Mouse (Mus musculus) embryonic facial prominence, embryonic 10.5 days (tissue): Measurements from ENCODE around the gene Rtca. TPM values are rescaled to one million over a fixed set of nuclear protein-coding genes. Genes with fewer than 3 reads are reported as not detected.

Experiments
- DNase-seq: peaks from one replicate; pipeline ENCODE4 v3.0.0-alpha.2; 2017; ENCODE audit warnings: low spot score
- H3K27ac ChIP-seq: fragments of 300-500 bp; sonication (generic); replicated peaks from 2 replicates; pipeline ENCODE4 v1.5.1; 2016; ENCODE audit warnings: mild to moderate bottlenecking
- H3K27me3 ChIP-seq: fragments of 300-500 bp; sonication (generic); replicated peaks from 2 replicates; pipeline ENCODE4 v1.6.1; 2016; ENCODE audit warnings: low read depth, mild to moderate bottlenecking; ENCODE audit not compliant: poor library complexity, severe bottlenecking
- H3K36me3 ChIP-seq: fragments of 300-500 bp; sonication (generic); replicated peaks from 2 replicates; pipeline ENCODE4 v1.6.1; 2016; ENCODE audit warnings: mild to moderate bottlenecking, moderate library complexity
- H3K4me1 ChIP-seq: fragments of 300-500 bp; sonication (generic); 2 replicates; pipeline ENCODE4 v1.6.1; 2016
- H3K4me3 ChIP-seq: fragments of 300-500 bp; sonication (generic); 2 replicates; pipeline ENCODE4 v1.5.1; 2016; ENCODE audit warnings: mild to moderate bottlenecking, moderate library complexity
- H3K9me3 ChIP-seq: fragments of 300-500 bp; sonication (generic); 2 replicates; pipeline ENCODE4 v1.6.1; 2016; ENCODE audit warnings: mild to moderate bottlenecking
- WGBS: fragments of 180-500 bp; shearing (Covaris S2); methylation state at CpG from one replicate; pipeline ENCODE4 v1.1.7; 2016; 5-methylcytosine and 5-hydroxymethylcytosine counted together
- polyA plus RNA-seq: library from polyadenylated mRNA; unstranded; fragments of >200 nt; fragmentation: Nextera tagmentation; extraction: Ambion mirVana; gene quantifications from 2 replicates; pipeline ENCODE4 v1.2.1, GENCODE M21; 2016

Gene Rtca
- polyA plus RNA-seq, 1 experiment from 2014 or later: 109 TPM

DNA sequence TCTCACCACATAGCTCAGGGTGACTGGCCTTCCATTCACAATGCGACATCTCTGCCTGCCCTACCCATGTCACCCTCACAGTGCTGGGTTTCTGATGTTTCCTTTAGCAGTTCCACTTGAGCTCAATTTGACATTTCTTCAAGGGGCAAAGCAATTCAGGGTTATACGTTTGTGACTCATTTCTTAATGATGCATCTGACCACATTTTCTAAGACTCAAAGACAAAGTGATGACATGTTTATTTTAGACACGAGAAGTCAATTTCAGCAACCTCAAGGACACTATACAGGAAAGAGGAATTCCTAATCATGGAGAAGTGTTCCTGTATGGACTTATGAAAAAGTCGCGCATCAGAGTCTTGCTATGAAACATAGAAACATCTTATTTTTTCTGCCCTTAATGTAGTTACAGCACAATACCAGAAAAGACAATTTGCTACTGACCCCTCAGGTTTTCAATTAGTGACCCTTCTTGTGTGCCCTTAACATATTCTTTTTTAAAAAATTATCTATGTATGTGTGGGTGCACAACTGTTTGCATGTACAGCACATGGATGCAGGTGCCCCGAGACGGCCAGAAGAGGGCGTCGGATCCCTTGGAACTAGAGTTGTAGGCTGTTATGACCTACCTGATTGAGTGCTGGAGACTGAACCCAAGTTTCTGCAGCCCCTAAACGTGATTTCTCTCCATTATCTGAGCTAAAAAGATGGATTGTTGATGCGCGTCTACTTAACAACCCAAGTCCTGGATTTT, 4.3 kb upstream of the Rtca start:
- H3K4me3 ChIP-seq: peak overlapping the region; percentile 73
- H3K27me3 ChIP-seq: no peaks in the 10 kb centered on the region
- no peaks in the 10 kb centered on the region for H3K9me3 ChIP-seq
- H3K36me3 ChIP-seq: 0 out of 2 replicates have a peak, but pooled peaks cover 11% of the 10 kb centered on the region
- no peak for DNase-seq
- 43% methylated on average over 12 of the region's 12 CpGs for WGBS
- peak overlapping the region; percentile 70; the same call in 1 of the 2 replicates for H3K27ac ChIP-seq
- H3K4me1 ChIP-seq: peaks cover 18% of the 10 kb centered on the region

DNA sequence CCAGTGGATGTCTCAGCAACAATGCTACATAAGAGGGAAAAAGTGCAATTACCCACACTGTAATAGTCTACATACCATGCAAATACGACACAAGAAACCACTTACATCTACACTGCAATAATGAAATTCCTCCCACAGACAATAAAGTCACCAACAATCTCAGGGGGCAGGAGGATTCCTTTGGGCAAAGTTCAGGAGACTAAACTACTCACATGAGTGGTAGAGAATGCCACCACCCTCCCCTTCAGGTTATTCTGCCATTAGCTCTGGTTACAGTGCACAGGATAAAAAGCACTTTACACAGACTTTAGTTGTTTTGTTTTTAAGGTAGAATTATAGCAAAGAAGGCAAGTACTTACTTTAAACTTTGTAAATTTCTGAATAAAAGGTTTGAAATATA, 12.3 kb downstream of the Rtca start:
- Histone ChIP-seq H3K4me3 (no peak overlapping the region), H3K27ac (no peak overlapping the region), H3K27me3 (no peaks in the 10 kb centered on the region), H3K4me1 (no peaks in the 10 kb centered on the region), H3K36me3 (peaks cover 99% of the 10 kb centered on the region), H3K9me3 (no peaks in the 10 kb centered on the region)
- no peak for DNase-seq
- 87% methylated on average over 1 of the region's 1 CpGs for WGBS

GRCm38 (mm10) chr3:116493658-116494057, 14.3 kb downstream of the Rtca start:
- no peaks in the 10 kb centered on the region for H3K27me3 ChIP-seq
- no peaks in the 10 kb centered on the region for H3K4me1 ChIP-seq
- H3K36me3 ChIP-seq: peaks cover 100% of the 10 kb centered on the region
- no peak overlapping the region for H3K4me3 ChIP-seq
- no peaks in the 10 kb centered on the region for H3K9me3 ChIP-seq
- no peak overlapping the region for H3K27ac ChIP-seq
- no peak for DNase-seq
- 72% methylated on average over 5 of the region's 5 CpGs for WGBS

GRCm38 (mm10) chr3:116491923-116492454, 16.0 kb downstream of the Rtca start:
- no peaks in the 10 kb centered on the region for H3K9me3 ChIP-seq
- peaks cover 99% of the 10 kb centered on the region for H3K36me3 ChIP-seq
- no peaks in the 10 kb centered on the region for H3K4me1 ChIP-seq
- H3K27ac ChIP-seq: no peak overlapping the region
- DNase-seq: no peak
- no peak overlapping the region for H3K4me3 ChIP-seq
- WGBS: 92% methylated on average over 1 of the region's 1 CpGs
- H3K27me3 ChIP-seq: no peaks in the 10 kb centered on the region

- H3K36me3 ChIP-seq: peaks cover 98% of the 10 kb centered on the region
- no peak for DNase-seq
Observed at GRCm38 (mm10) chr3:116490920-116491319, 17.1 kb downstream of the Rtca start.

GRCm38 (mm10) chr3:116483271-116483670, 24.7 kb downstream of the Rtca start:
- H3K4me3 ChIP-seq: no peak overlapping the region
- no peaks in the 10 kb centered on the region for H3K27me3 ChIP-seq
- H3K36me3 ChIP-seq: peaks cover 22% of the 10 kb centered on the region
- WGBS: 92% methylated on average over 4 of the region's 4 CpGs
- H3K4me1 ChIP-seq: peaks cover 5% of the 10 kb centered on the region
- no peak overlapping the region for H3K27ac ChIP-seq
- no peak for DNase-seq
- no peaks in the 10 kb centered on the region for H3K9me3 ChIP-seq

More at GRCm38 (mm10) chr3:116490920-116491319, 17.1 kb downstream of the Rtca start:
- H3K27me3 ChIP-seq: no peaks in the 10 kb centered on the region
- no peaks in the 10 kb centered on the region for H3K9me3 ChIP-seq
- no peak overlapping the region for H3K4me3 ChIP-seq
- no peak overlapping the region for H3K27ac ChIP-seq
- 95% methylated on average over 5 of the region's 5 CpGs for WGBS
- H3K4me1 ChIP-seq: no peaks in the 10 kb centered on the region

DNA sequence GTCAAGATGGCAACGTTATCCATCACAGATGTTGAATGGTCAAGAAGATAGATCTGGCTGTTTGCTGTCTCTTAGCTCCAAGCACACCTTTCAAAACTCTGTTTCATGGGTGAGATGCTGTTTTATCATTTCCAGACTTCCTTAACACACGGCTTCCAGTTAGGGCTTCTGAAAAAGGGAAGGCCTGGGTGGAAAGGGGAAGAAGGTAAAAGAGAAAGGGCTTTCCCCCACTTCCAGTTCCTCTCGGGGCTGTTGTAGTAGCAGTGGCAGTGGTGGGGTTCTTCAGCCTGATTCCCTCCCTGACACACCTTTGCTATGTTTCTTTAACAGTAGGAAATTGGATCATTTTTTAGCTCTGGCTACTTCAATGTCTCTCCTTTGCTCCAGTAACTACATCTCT, 25.3 kb downstream of the Rtca start:
- Histone ChIP-seq H3K36me3 (peaks cover 16% of the 10 kb centered on the region), H3K27me3 (no peaks in the 10 kb centered on the region), H3K27ac (no peak overlapping the region), H3K4me1 (peaks cover 5% of the 10 kb centered on the region), H3K9me3 (no peaks in the 10 kb centered on the region), H3K4me3 (no peak overlapping the region)
- no peak for DNase-seq
- 75% methylated on average over 3 of the region's 3 CpGs for WGBS

DNA sequence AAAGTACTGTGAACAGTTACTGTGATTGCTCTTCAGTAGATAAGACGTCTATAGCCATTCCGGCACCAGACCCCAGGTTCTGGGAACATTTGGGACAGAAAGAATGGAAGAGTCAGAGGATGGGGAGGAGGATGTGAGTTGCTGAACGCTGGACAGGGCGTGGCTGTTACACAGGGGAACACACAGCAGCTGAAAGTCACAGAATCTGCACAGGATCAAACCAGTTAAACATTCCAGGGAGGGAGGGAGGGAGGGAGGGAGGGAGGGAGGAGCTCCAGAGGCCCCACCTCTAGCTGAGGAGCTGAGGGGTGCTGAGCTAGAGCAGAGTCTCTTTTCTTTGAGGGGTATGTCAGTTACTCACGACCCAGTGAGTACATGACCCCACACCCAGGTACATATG, 27.1 kb downstream of the Rtca start:
- H3K4me3 ChIP-seq: no peak overlapping the region
- DNase-seq: no peak
- H3K27me3 ChIP-seq: no peaks in the 10 kb centered on the region
- peaks cover 8% of the 10 kb centered on the region for H3K4me1 ChIP-seq
- no peak overlapping the region for H3K27ac ChIP-seq
- H3K36me3 ChIP-seq: no peaks in the 10 kb centered on the region
- no peaks in the 10 kb centered on the region for H3K9me3 ChIP-seq
- WGBS: 72% methylated on average over 5 of the region's 5 CpGs

DNA sequence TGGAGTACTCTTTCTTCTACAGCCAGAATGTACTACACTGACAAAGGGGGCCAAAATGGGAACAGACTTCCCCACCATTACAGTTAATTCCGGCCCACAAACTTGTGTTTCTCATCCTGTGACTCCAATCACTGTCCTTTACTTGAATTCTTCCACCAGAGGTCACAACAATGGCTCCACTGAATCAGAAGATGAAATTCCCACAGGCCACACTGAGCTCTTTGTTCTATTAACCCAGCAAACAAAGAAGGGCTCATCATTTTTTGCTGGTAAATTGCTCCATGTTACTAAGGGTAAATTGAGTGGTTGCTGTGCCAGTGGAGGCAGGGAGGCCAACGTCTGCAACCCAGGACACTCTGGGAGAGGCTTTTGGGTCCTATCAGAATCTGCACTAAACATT, 27.9 kb downstream of the Rtca start:
- H3K4me3 ChIP-seq: no peak overlapping the region
- 39% methylated on average over 2 of the region's 2 CpGs for WGBS
- H3K27me3 ChIP-seq: no peaks in the 10 kb centered on the region
- peaks cover 8% of the 10 kb centered on the region for H3K4me1 ChIP-seq
- no peak for DNase-seq
- H3K9me3 ChIP-seq: no peaks in the 10 kb centered on the region
- no peaks in the 10 kb centered on the region for H3K36me3 ChIP-seq
- no peak overlapping the region for H3K27ac ChIP-seq

DNA sequence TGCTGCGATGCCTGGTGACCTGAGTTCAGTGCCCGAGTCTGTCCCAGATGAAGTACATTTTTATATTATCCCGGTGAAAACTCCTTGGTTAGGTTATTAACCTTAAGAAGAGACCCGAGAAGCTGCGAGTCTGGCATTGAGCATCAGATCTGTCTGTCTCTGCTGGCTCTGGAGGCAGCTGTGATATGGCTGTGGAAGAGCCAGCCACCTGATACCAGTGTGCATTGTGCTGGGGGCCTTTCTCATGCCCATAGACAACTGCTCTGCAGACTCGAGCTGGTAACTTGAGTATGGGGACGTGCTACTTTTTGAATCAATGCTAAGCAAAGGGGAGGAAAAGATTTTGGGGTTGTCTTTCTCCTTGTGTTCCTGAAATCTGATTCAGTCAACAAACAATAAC, 30.7 kb downstream of the Rtca start:
- Histone ChIP-seq H3K27ac (no peak overlapping the region), H3K36me3 (no peaks in the 10 kb centered on the region), H3K9me3 (no peaks in the 10 kb centered on the region), H3K4me1 (peaks cover 8% of the 10 kb centered on the region), H3K4me3 (no peak overlapping the region), H3K27me3 (no peaks in the 10 kb centered on the region)
- WGBS: 86% methylated on average over 7 of the region's 7 CpGs
- no peak for DNase-seq

- no peak for DNase-seq
- H3K36me3 ChIP-seq: no peaks in the 10 kb centered on the region
- H3K27ac ChIP-seq: no peak overlapping the region
- H3K4me3 ChIP-seq: no peak overlapping the region
- no peaks in the 10 kb centered on the region for H3K27me3 ChIP-seq
- H3K4me1 ChIP-seq: peaks cover 8% of the 10 kb centered on the region
- WGBS: 65% methylated on average over 5 of the region's 5 CpGs
- H3K9me3 ChIP-seq: no peaks in the 10 kb centered on the region
Observed at GRCm38 (mm10) chr3:116476686-116477298, 31.2 kb downstream of the Rtca start.

- Histone ChIP-seq H3K27ac (no peak overlapping the region), H3K27me3 (no peaks in the 10 kb centered on the region), H3K9me3 (no peaks in the 10 kb centered on the region), H3K4me3 (no peak overlapping the region), H3K4me1 (peaks cover 3% of the 10 kb centered on the region; the same call in 1 of the 2 replicates), H3K36me3 (no peaks in the 10 kb centered on the region)
- 83% methylated on average over 11 of the region's 11 CpGs for WGBS
- DNase-seq: no peak
Observed at GRCm38 (mm10) chr3:116474602-116475001, 33.4 kb downstream of the Rtca start.

- Histone ChIP-seq H3K27ac (no peak overlapping the region), H3K9me3 (no peaks in the 10 kb centered on the region), H3K27me3 (no peaks in the 10 kb centered on the region), H3K4me3 (no peak overlapping the region), H3K4me1 (no peaks in the 10 kb centered on the region), H3K36me3 (no peaks in the 10 kb centered on the region)
- 89% methylated on average over 12 of the region's 12 CpGs for WGBS
- no peak for DNase-seq
Observed at GRCm38 (mm10) chr3:116465709-116466108, 42.3 kb downstream of the Rtca start.
